In genomic region chr9:46004529-46004928, GRCm38 (mm10) we compare ENCODE assay signal across 29 mouse cellular contexts.
"Had no signal": no experiment of that assay in that cellular context is flagged by ENCODE, and none has a peak within 500 bp of the region (broad histone marks: within the 10 kb centered on the region; RNA-seq: fewer than 3 reads in every experiment).

No protein-coding gene starts in this region.

- H3K36me3 ChIP-seq: heart, embryonic 12.5 days; heart, embryonic 13.5 days; heart, embryonic 15.5 days; hindbrain, embryonic 10.5 days; hindbrain, embryonic 12.5 days; hindbrain, embryonic 13.5 days; hindbrain, embryonic 15.5 days; intestine, embryonic 15.5 days; kidney, embryonic 15.5 days had no signal

- H3K4me1 ChIP-seq: heart, embryonic 12.5 days; hindbrain, embryonic 10.5 days; hindbrain, embryonic 12.5 days; hindbrain, embryonic 13.5 days had no signal

- H3K27me3 ChIP-seq: heart, embryonic 12.5 days; heart, embryonic 13.5 days; heart, embryonic 15.5 days; hindbrain, embryonic 12.5 days; hindbrain, embryonic 13.5 days; hindbrain, embryonic 15.5 days; intestine, embryonic 15.5 days; kidney, embryonic 15.5 days had no signal

- H3K4me3 ChIP-seq: heart, embryonic 12.5 days; heart, embryonic 13.5 days; heart, embryonic 15.5 days; hindbrain, embryonic 10.5 days; hindbrain, embryonic 12.5 days; hindbrain, embryonic 13.5 days; hindbrain, embryonic 15.5 days; intestine, embryonic 15.5 days; kidney, embryonic 15.5 days; layer of hippocampus, adult 2 months had no signal

- H3K9me3 ChIP-seq: heart, embryonic 12.5 days; heart, embryonic 13.5 days; heart, embryonic 15.5 days; hindbrain, embryonic 10.5 days; hindbrain, embryonic 12.5 days; hindbrain, embryonic 13.5 days; hindbrain, embryonic 15.5 days; intestine, embryonic 15.5 days; kidney, embryonic 15.5 days had no signal

- H3K27ac ChIP-seq: heart, embryonic 13.5 days; heart, embryonic 15.5 days; hindbrain, embryonic 10.5 days; hindbrain, embryonic 12.5 days; hindbrain, embryonic 13.5 days; hindbrain, embryonic 14.5 days; hindbrain, embryonic 15.5 days; hindbrain, postnatal 0 days; intestine, embryonic 15.5 days; kidney, embryonic 15.5 days; kidney, postnatal 0 days; layer of hippocampus, adult 2 months had no signal

- DNase-seq: heart, postnatal 10 days; heart, postnatal 14 days; heart, postnatal 36 days; heart, postnatal 4 days; kidney, adult 11 months; kidney, adult 18-20 months; kidney, adult 2 months; kidney, adult 8-10 months; kidney, adult 9 months; kidney, postnatal 10 days; kidney, postnatal 14 days; kidney, postnatal 25 days; kidney, postnatal 36 days; kidney, postnatal 4 days; layer of hippocampus, adult 9-11 months; layer of hippocampus, postnatal 36 days had no signal
